Mouse (Mus musculus): ENCODE results near the gene Cops3. TPM values are rescaled to one million over a fixed set of nuclear protein-coding genes. Genes with fewer than 3 reads are reported as not detected.
A peak's percentile ranks its signal among the peaks of the same experiment; 100 is the strongest.

The Cops3 gene
- 57.3 and 75.3 TPM in 2 replicates for polyA plus RNA-seq (2012; rRNA removed)

GRCm38 (mm10) chr11:59839459-59840126, at the start of gene Cops3:
Gene Cops3 (minus strand): TSS chr11:59839838.
- DNase-seq (ENCODE audit: low read depth) = peak; percentile 99
- peak; percentile 81; the same call in 1 of the 2 replicates for TF ChIP-seq POLR2A (IDR thresholded peaks at IDR 0.05; ENCODE audit: borderline replicate concordance, extremely low read depth, insufficient read depth, insufficient read length, poor library complexity, severe bottlenecking)
- TF ChIP-seq CTCF (IDR thresholded peaks at IDR 0.05; ENCODE audit: borderline replicate concordance, extremely low read depth, insufficient read depth, insufficient read length) = no peak

- no peak for TF ChIP-seq POLR2A (IDR thresholded peaks at IDR 0.05; ENCODE audit: borderline replicate concordance, extremely low read depth, insufficient read depth, insufficient read length, poor library complexity, severe bottlenecking)
- TF ChIP-seq CTCF (IDR thresholded peaks at IDR 0.05; ENCODE audit: borderline replicate concordance, extremely low read depth, insufficient read depth, insufficient read length) = no peak
- no peak for DNase-seq (ENCODE audit: low read depth)
Measured at GRCm38 (mm10) chr11:59888151-59888550, 48.5 kb upstream of the Cops3 start.

GRCm38 (mm10) chr11:59886952-59887351, 47.3 kb upstream of the Cops3 start:
- no peak for TF ChIP-seq POLR2A (IDR thresholded peaks at IDR 0.05; ENCODE audit: borderline replicate concordance, extremely low read depth, insufficient read depth, insufficient read length, poor library complexity, severe bottlenecking)
- no peak for TF ChIP-seq CTCF (IDR thresholded peaks at IDR 0.05; ENCODE audit: borderline replicate concordance, extremely low read depth, insufficient read depth, insufficient read length)
- no peak for DNase-seq (ENCODE audit: low read depth)

- no peak for DNase-seq (ENCODE audit: low read depth)
- TF ChIP-seq CTCF (IDR thresholded peaks at IDR 0.05; ENCODE audit: borderline replicate concordance, extremely low read depth, insufficient read depth, insufficient read length) (no peak), POLR2A (IDR thresholded peaks at IDR 0.05; ENCODE audit: borderline replicate concordance, extremely low read depth, insufficient read depth, insufficient read length, poor library complexity, severe bottlenecking) (no peak)
Measured at GRCm38 (mm10) chr11:59885217-59885986, 45.8 kb upstream of the Cops3 start.

- peak; percentile 93 for DNase-seq (ENCODE audit: low read depth)
- TF ChIP-seq CTCF (IDR thresholded peaks at IDR 0.05; ENCODE audit: borderline replicate concordance, extremely low read depth, insufficient read depth, insufficient read length) (peak; percentile 95), POLR2A (IDR thresholded peaks at IDR 0.05; ENCODE audit: borderline replicate concordance, extremely low read depth, insufficient read depth, insufficient read length, poor library complexity, severe bottlenecking) (no peak)
Measured at GRCm38 (mm10) chr11:59880031-59880430, 40.4 kb upstream of the Cops3 start.

- no peak for DNase-seq (ENCODE audit: low read depth)
- TF ChIP-seq CTCF (IDR thresholded peaks at IDR 0.05; ENCODE audit: borderline replicate concordance, extremely low read depth, insufficient read depth, insufficient read length) = no peak
- TF ChIP-seq POLR2A (IDR thresholded peaks at IDR 0.05; ENCODE audit: borderline replicate concordance, extremely low read depth, insufficient read depth, insufficient read length, poor library complexity, severe bottlenecking) = no peak
Measured at GRCm38 (mm10) chr11:59872124-59872523, 32.5 kb upstream of the Cops3 start.

- DNase-seq (ENCODE audit: low read depth) = no peak
- TF ChIP-seq POLR2A (IDR thresholded peaks at IDR 0.05; ENCODE audit: borderline replicate concordance, extremely low read depth, insufficient read depth, insufficient read length, poor library complexity, severe bottlenecking) (no peak), CTCF (IDR thresholded peaks at IDR 0.05; ENCODE audit: borderline replicate concordance, extremely low read depth, insufficient read depth, insufficient read length) (no peak)
Measured at GRCm38 (mm10) chr11:59864316-59864715, 24.7 kb upstream of the Cops3 start.

GRCm38 (mm10) chr11:59860467-59860866, 20.8 kb upstream of the Cops3 start:
- DNase-seq (ENCODE audit: low read depth) = no peak
- no peak for TF ChIP-seq POLR2A (IDR thresholded peaks at IDR 0.05; ENCODE audit: borderline replicate concordance, extremely low read depth, insufficient read depth, insufficient read length, poor library complexity, severe bottlenecking)
- TF ChIP-seq CTCF (IDR thresholded peaks at IDR 0.05; ENCODE audit: borderline replicate concordance, extremely low read depth, insufficient read depth, insufficient read length) = no peak

- no peak for DNase-seq (ENCODE audit: low read depth)
- TF ChIP-seq CTCF (IDR thresholded peaks at IDR 0.05; ENCODE audit: borderline replicate concordance, extremely low read depth, insufficient read depth, insufficient read length) = no peak
- no peak for TF ChIP-seq POLR2A (IDR thresholded peaks at IDR 0.05; ENCODE audit: borderline replicate concordance, extremely low read depth, insufficient read depth, insufficient read length, poor library complexity, severe bottlenecking)
Measured at GRCm38 (mm10) chr11:59852865-59853264, 13.2 kb upstream of the Cops3 start.

GRCm38 (mm10) chr11:59847891-59848884, 8.6 kb upstream of the Cops3 start:
- peak; percentile 84 for DNase-seq (ENCODE audit: low read depth)
- TF ChIP-seq POLR2A (IDR thresholded peaks at IDR 0.05; ENCODE audit: borderline replicate concordance, extremely low read depth, insufficient read depth, insufficient read length, poor library complexity, severe bottlenecking) (peak; percentile 68), CTCF (IDR thresholded peaks at IDR 0.05; ENCODE audit: borderline replicate concordance, extremely low read depth, insufficient read depth, insufficient read length) (0 out of 2 replicates have a peak, but pooled peaks have one; percentile 1)
